Mouse (Mus musculus) embryonic facial prominence, embryonic 10.5 days (tissue): Measurements from ENCODE around the gene Pdss2. TPM values are rescaled to one million over a fixed set of nuclear protein-coding genes. Genes with fewer than 3 reads are reported as not detected.

Experiments
- DNase-seq: peaks from one replicate; pipeline ENCODE4 v3.0.0-alpha.2; 2017; ENCODE audit warnings: low spot score
- H3K27ac ChIP-seq: fragments of 300-500 bp; sonication (generic); replicated peaks from 2 replicates; pipeline ENCODE4 v1.5.1; 2016; ENCODE audit warnings: mild to moderate bottlenecking
- H3K27me3 ChIP-seq: fragments of 300-500 bp; sonication (generic); replicated peaks from 2 replicates; pipeline ENCODE4 v1.6.1; 2016; ENCODE audit warnings: low read depth, mild to moderate bottlenecking; ENCODE audit not compliant: poor library complexity, severe bottlenecking
- H3K36me3 ChIP-seq: fragments of 300-500 bp; sonication (generic); replicated peaks from 2 replicates; pipeline ENCODE4 v1.6.1; 2016; ENCODE audit warnings: mild to moderate bottlenecking, moderate library complexity
- H3K4me1 ChIP-seq: fragments of 300-500 bp; sonication (generic); 2 replicates; pipeline ENCODE4 v1.6.1; 2016
- H3K4me3 ChIP-seq: fragments of 300-500 bp; sonication (generic); 2 replicates; pipeline ENCODE4 v1.5.1; 2016; ENCODE audit warnings: mild to moderate bottlenecking, moderate library complexity
- H3K9me3 ChIP-seq: fragments of 300-500 bp; sonication (generic); 2 replicates; pipeline ENCODE4 v1.6.1; 2016; ENCODE audit warnings: mild to moderate bottlenecking
- WGBS: fragments of 180-500 bp; shearing (Covaris S2); methylation state at CpG from one replicate; pipeline ENCODE4 v1.1.7; 2016; 5-methylcytosine and 5-hydroxymethylcytosine counted together
- polyA plus RNA-seq: library from polyadenylated mRNA; unstranded; fragments of >200 nt; fragmentation: Nextera tagmentation; extraction: Ambion mirVana; gene quantifications from 2 replicates; pipeline ENCODE4 v1.2.1, GENCODE M21; 2016

Pdss2 gene
- polyA plus RNA-seq, 1 experiment from 2014 or later, result 15.9 TPM

- H3K4me3 ChIP-seq, result no peak overlapping the region
- H3K36me3 ChIP-seq, result peaks cover 3% of the 10 kb centered on the region; the same call in 1 of the 2 replicates
- no peaks in the 10 kb centered on the region for H3K9me3 ChIP-seq
- WGBS, result 82% methylated on average over 7 of the region's 7 CpGs
- no peaks in the 10 kb centered on the region for H3K27me3 ChIP-seq
- H3K4me1 ChIP-seq, result no peaks in the 10 kb centered on the region; the same call in 1 of the 2 replicates
- no peak overlapping the region for H3K27ac ChIP-seq
- no peak for DNase-seq
Observed at GRCm38 (mm10) chr10:43372315-43372714, 151.0 kb downstream of the Pdss2 start.

GRCm38 (mm10) chr10:43373035-43373434 is 151.7 kb downstream of the Pdss2 start:
- Histone ChIP-seq H3K4me1 (no peaks in the 10 kb centered on the region; the same call in 1 of the 2 replicates), H3K4me3 (no peak overlapping the region), H3K27ac (no peak overlapping the region), H3K36me3 (peaks cover 3% of the 10 kb centered on the region; the same call in 1 of the 2 replicates), H3K27me3 (no peaks in the 10 kb centered on the region), H3K9me3 (no peaks in the 10 kb centered on the region)
- no peak for DNase-seq
- 90% methylated on average over 9 of the region's 9 CpGs for WGBS

- WGBS, result 92% methylated on average over 12 of the region's 12 CpGs
- Histone ChIP-seq H3K27ac (no peak overlapping the region), H3K36me3 (peaks cover 3% of the 10 kb centered on the region; the same call in 1 of the 2 replicates), H3K27me3 (no peaks in the 10 kb centered on the region), H3K9me3 (no peaks in the 10 kb centered on the region), H3K4me1 (no peaks in the 10 kb centered on the region; the same call in 1 of the 2 replicates), H3K4me3 (no peak overlapping the region)
- DNase-seq, result no peak
Observed at GRCm38 (mm10) chr10:43373666-43374065, 152.4 kb downstream of the Pdss2 start.

GRCm38 (mm10) chr10:43375286-43375685 is 154.0 kb downstream of the Pdss2 start:
- Histone ChIP-seq H3K27me3 (no peaks in the 10 kb centered on the region), H3K27ac (no peak overlapping the region; the same call in 1 of the 2 replicates), H3K4me3 (no peak overlapping the region), H3K9me3 (no peaks in the 10 kb centered on the region), H3K4me1 (peaks cover 3% of the 10 kb centered on the region; the same call in 1 of the 2 replicates), H3K36me3 (peaks cover 3% of the 10 kb centered on the region; the same call in 1 of the 2 replicates)
- DNase-seq, result no peak
- WGBS, result 80% methylated on average over 4 of the region's 4 CpGs

GRCm38 (mm10) chr10:43376749-43377148 is 155.5 kb downstream of the Pdss2 start:
- no peaks in the 10 kb centered on the region for H3K9me3 ChIP-seq
- H3K4me3 ChIP-seq, result no peak overlapping the region
- no peak overlapping the region for H3K27ac ChIP-seq
- DNase-seq, result no peak
- 90% methylated on average over 8 of the region's 8 CpGs for whole genome bisulfite sequencing
- peaks cover 3% of the 10 kb centered on the region; the same call in 1 of the 2 replicates for H3K4me1 ChIP-seq
- peaks cover 3% of the 10 kb centered on the region; the same call in 1 of the 2 replicates for H3K36me3 ChIP-seq
- H3K27me3 ChIP-seq, result no peaks in the 10 kb centered on the region

- Histone ChIP-seq H3K4me3 (no peak overlapping the region), H3K9me3 (no peaks in the 10 kb centered on the region), H3K36me3 (peaks cover 3% of the 10 kb centered on the region; the same call in 1 of the 2 replicates), H3K4me1 (0 out of 2 replicates have a peak, but pooled peaks cover 3% of the 10 kb centered on the region), H3K27ac (no peak overlapping the region), H3K27me3 (no peaks in the 10 kb centered on the region)
- WGBS, result 46% methylated on average over 5 of the region's 5 CpGs
- DNase-seq, result peak; percentile 67
Observed at GRCm38 (mm10) chr10:43378279-43378678, 157.0 kb downstream of the Pdss2 start.

GRCm38 (mm10) chr10:43378732-43379644 is 157.7 kb downstream of the Pdss2 start:
- no peaks in the 10 kb centered on the region for H3K9me3 ChIP-seq
- H3K36me3 ChIP-seq, result 0 out of 2 replicates have a peak, but pooled peaks cover 3% of the 10 kb centered on the region
- WGBS, result 85% methylated on average over 15 of the region's 15 CpGs
- no peak overlapping the region for H3K27ac ChIP-seq
- H3K4me3 ChIP-seq, result no peak overlapping the region
- H3K27me3 ChIP-seq, result no peaks in the 10 kb centered on the region
- DNase-seq, result no peak
- H3K4me1 ChIP-seq, result 0 out of 2 replicates have a peak, but pooled peaks cover 3% of the 10 kb centered on the region

- H3K4me1 ChIP-seq, result 0 out of 2 replicates have a peak, but pooled peaks cover 3% of the 10 kb centered on the region
- WGBS, result 91% methylated on average over 3 of the region's 3 CpGs
Observed at GRCm38 (mm10) chr10:43382660-43383059, 161.4 kb downstream of the Pdss2 start.

GRCm38 (mm10) chr10:43384623-43385022 is 163.3 kb downstream of the Pdss2 start:
- Histone ChIP-seq H3K36me3 (no peaks in the 10 kb centered on the region), H3K27me3 (no peaks in the 10 kb centered on the region), H3K27ac (no peak overlapping the region), H3K9me3 (no peaks in the 10 kb centered on the region), H3K4me1 (no peaks in the 10 kb centered on the region), H3K4me3 (no peak overlapping the region)
- DNase-seq, result no peak
- WGBS, result 81% methylated on average over 5 of the region's 5 CpGs

More at GRCm38 (mm10) chr10:43382660-43383059, 161.4 kb downstream of the Pdss2 start:
- DNase-seq, result no peak
- no peaks in the 10 kb centered on the region for H3K9me3 ChIP-seq
- H3K36me3 ChIP-seq, result no peaks in the 10 kb centered on the region
- H3K27ac ChIP-seq, result no peak overlapping the region
- no peak overlapping the region for H3K4me3 ChIP-seq
- H3K27me3 ChIP-seq, result no peaks in the 10 kb centered on the region

- 95% methylated on average over 2 of the region's 2 CpGs for WGBS
- Histone ChIP-seq H3K4me3 (no peak overlapping the region), H3K27ac (no peak overlapping the region), H3K36me3 (peaks cover 19% of the 10 kb centered on the region), H3K27me3 (no peaks in the 10 kb centered on the region), H3K9me3 (no peaks in the 10 kb centered on the region), H3K4me1 (no peaks in the 10 kb centered on the region)
- no peak for DNase-seq
Observed at GRCm38 (mm10) chr10:43392921-43393320, 171.6 kb downstream of the Pdss2 start.

GRCm38 (mm10) chr10:43393818-43394217 is 172.5 kb downstream of the Pdss2 start:
- H3K4me3 ChIP-seq, result no peak overlapping the region
- H3K4me1 ChIP-seq, result no peaks in the 10 kb centered on the region
- no peaks in the 10 kb centered on the region for H3K9me3 ChIP-seq
- DNase-seq, result no peak
- H3K27me3 ChIP-seq, result no peaks in the 10 kb centered on the region
- WGBS, result 87% methylated on average over 6 of the region's 6 CpGs
- no peak overlapping the region for H3K27ac ChIP-seq
- peaks cover 28% of the 10 kb centered on the region for H3K36me3 ChIP-seq

GRCm38 (mm10) chr10:43395824-43396223 is 174.5 kb downstream of the Pdss2 start:
- Histone ChIP-seq H3K4me3 (no peak overlapping the region), H3K27ac (no peak overlapping the region)
- 85% methylated on average over 4 of the region's 4 CpGs for WGBS

More at GRCm38 (mm10) chr10:43395824-43396223, 174.5 kb downstream of the Pdss2 start:
- H3K4me1 ChIP-seq, result no peaks in the 10 kb centered on the region
- peaks cover 29% of the 10 kb centered on the region for H3K36me3 ChIP-seq
- no peak for DNase-seq
- no peaks in the 10 kb centered on the region for H3K27me3 ChIP-seq
- no peaks in the 10 kb centered on the region for H3K9me3 ChIP-seq
